Mouse (Mus musculus) kidney, embryonic 16.5 days (tissue): Measurements from ENCODE around the gene Rbfox3. TPM values are rescaled to one million over a fixed set of nuclear protein-coding genes. Genes with fewer than 3 reads are reported as not detected.

ENCODE experiments used
- ATAC-seq: fragments of 200-750 bp; cut with Nextera tagmentation; 2 replicates; pipeline ENCODE4 v1.8.0; 2017; ENCODE audit warnings: moderate TSS enrichment; ENCODE audit not compliant: low FRiP score, low TSS enrichment
- H3K27ac ChIP-seq: fragments of 300-500 bp; sonication (generic); 2 replicates; pipeline ENCODE4 v1.5.1; 2014; ENCODE audit warnings: low read length
- H3K27me3 ChIP-seq: fragments of 300-500 bp; sonication (generic); 2 replicates; pipeline ENCODE4 v1.6.1; 2014; ENCODE audit warnings: low read length, control low read depth, mixed read lengths; ENCODE audit not compliant: insufficient read depth
- H3K36me3 ChIP-seq: fragments of 300-500 bp; sonication (generic); 2 replicates; pipeline ENCODE4 v1.6.1; 2014; ENCODE audit warnings: low read length, control low read depth, mixed read lengths; ENCODE audit not compliant: insufficient read depth
- H3K4me1 ChIP-seq: fragments of 300-500 bp; sonication (generic); 2 replicates; pipeline ENCODE4 v1.6.1; 2014; ENCODE audit warnings: low read length, control low read depth, mixed read lengths; ENCODE audit not compliant: insufficient read depth
- H3K4me2 ChIP-seq: fragments of 300-500 bp; sonication (generic); replicated peaks from 2 replicates; pipeline ENCODE4 v1.6.1; 2014; ENCODE audit warnings: low read depth, low read length
- H3K4me3 ChIP-seq: fragments of 300-500 bp; sonication (generic); 2 replicates; pipeline ENCODE4 v1.5.1; 2014; ENCODE audit warnings: mild to moderate bottlenecking, low read length
- H3K9ac ChIP-seq: fragments of 300-500 bp; sonication (generic); replicated peaks from 2 replicates; pipeline ENCODE4 v1.6.1; 2014; ENCODE audit warnings: low read length
- H3K9me3 ChIP-seq: fragments of 300-500 bp; sonication (generic); 2 replicates; pipeline ENCODE4 v1.6.1; 2016; ENCODE audit warnings: low read length, control low read depth
- WGBS: fragments of 180-500 bp; shearing (Covaris S2); extraction: QIAGEN DNeasy Blood & Tissue Kit; methylation state at CpG from one replicate; pipeline ENCODE4 v1.1.7; 2014; 5-methylcytosine and 5-hydroxymethylcytosine counted together
- polyA plus RNA-seq: library from polyadenylated mRNA; unstranded; fragments of >200 nt; fragmentation: Nextera tagmentation; extraction: Ambion mirVana; gene quantifications from 2 replicates; pipeline ENCODE4 v1.2.1, GENCODE M21; 2015

Gene Rbfox3
- polyA plus RNA-seq, 1 experiment from 2014 or later: 1.0 TPM

GRCm38 (mm10) chr11:118741262-118741661, 170.1 kb downstream of the Rbfox3 start:
- ATAC-seq: no peak

GRCm38 (mm10) chr11:118740001-118740400, 171.4 kb downstream of the Rbfox3 start:
- 18% methylated on average over 6 of the region's 6 CpGs for WGBS
- Histone ChIP-seq H3K36me3 (no peaks in the 10 kb centered on the region), H3K4me3 (no peak overlapping the region), H3K9me3 (no peaks in the 10 kb centered on the region), H3K9ac (no peak overlapping the region), H3K27me3 (peaks cover 34% of the 10 kb centered on the region), H3K27ac (no peak overlapping the region), H3K4me1 (peaks cover 8% of the 10 kb centered on the region; the same call in 1 of the 2 replicates), H3K4me2 (no peak overlapping the region)
- ATAC-seq: no peak

More at GRCm38 (mm10) chr11:118741262-118741661, 170.1 kb downstream of the Rbfox3 start:
- Histone ChIP-seq H3K27me3 (peaks cover 46% of the 10 kb centered on the region), H3K9me3 (no peaks in the 10 kb centered on the region), H3K4me1 (peaks cover 8% of the 10 kb centered on the region; the same call in 1 of the 2 replicates), H3K36me3 (no peaks in the 10 kb centered on the region), H3K4me2 (no peak overlapping the region), H3K9ac (no peak overlapping the region), H3K4me3 (no peak overlapping the region), H3K27ac (no peak overlapping the region)
- WGBS: 45% methylated on average over 6 of the region's 6 CpGs

GRCm38 (mm10) chr11:118738855-118739832, 172.3 kb downstream of the Rbfox3 start:
- peaks cover 32% of the 10 kb centered on the region for H3K27me3 ChIP-seq
- ATAC-seq: no peak
- H3K36me3 ChIP-seq: no peaks in the 10 kb centered on the region
- H3K9ac ChIP-seq: no peak overlapping the region
- H3K4me2 ChIP-seq: 0 out of 2 replicates have a peak overlapping the region, but pooled peaks have one; percentile 8
- H3K27ac ChIP-seq: no peak overlapping the region
- H3K4me3 ChIP-seq: no peak overlapping the region
- H3K4me1 ChIP-seq: no peaks in the 10 kb centered on the region
- no peaks in the 10 kb centered on the region for H3K9me3 ChIP-seq
- 9% methylated on average over 23 of the region's 23 CpGs for WGBS

GRCm38 (mm10) chr11:118738323-118738722, 173.1 kb downstream of the Rbfox3 start:
- Histone ChIP-seq H3K27ac (no peak overlapping the region), H3K4me3 (no peak overlapping the region), H3K27me3 (peaks cover 24% of the 10 kb centered on the region), H3K9ac (no peak overlapping the region), H3K36me3 (no peaks in the 10 kb centered on the region), H3K9me3 (no peaks in the 10 kb centered on the region), H3K4me2 (no peak overlapping the region), H3K4me1 (no peaks in the 10 kb centered on the region)
- ATAC-seq: no peak
- WGBS: 33% methylated on average over 7 of the region's 7 CpGs

GRCm38 (mm10) chr11:118737821-118738220, 173.6 kb downstream of the Rbfox3 start:
- ATAC-seq: no peak
- H3K36me3 ChIP-seq: no peaks in the 10 kb centered on the region
- no peaks in the 10 kb centered on the region for H3K9me3 ChIP-seq
- no peaks in the 10 kb centered on the region for H3K4me1 ChIP-seq
- no peak overlapping the region for H3K4me3 ChIP-seq
- no peak overlapping the region for H3K4me2 ChIP-seq
- 42% methylated on average over 3 of the region's 3 CpGs for WGBS
- H3K27ac ChIP-seq: no peak overlapping the region
- H3K9ac ChIP-seq: no peak overlapping the region
- peaks cover 20% of the 10 kb centered on the region for H3K27me3 ChIP-seq

- no peak overlapping the region for H3K4me3 ChIP-seq
- WGBS: 77% methylated on average over 4 of the region's 4 CpGs
- H3K27me3 ChIP-seq: peaks cover 17% of the 10 kb centered on the region
- no peaks in the 10 kb centered on the region for H3K36me3 ChIP-seq
- ATAC-seq: no peak
- H3K9me3 ChIP-seq: no peaks in the 10 kb centered on the region
- H3K27ac ChIP-seq: no peak overlapping the region
- no peak overlapping the region for H3K9ac ChIP-seq
- H3K4me1 ChIP-seq: no peaks in the 10 kb centered on the region
- no peak overlapping the region for H3K4me2 ChIP-seq
These were observed 174.4 kb downstream of the Rbfox3 start for GRCm38 (mm10) chr11:118736993-118737392.

- H3K4me1 ChIP-seq: 0 out of 2 replicates have a peak, but pooled peaks cover 3% of the 10 kb centered on the region
- no peak for ATAC-seq
- H3K9me3 ChIP-seq: no peaks in the 10 kb centered on the region
- H3K27me3 ChIP-seq: no peaks in the 10 kb centered on the region
- no peak overlapping the region for H3K27ac ChIP-seq
- 79% methylated on average over 5 of the region's 5 CpGs for WGBS
- no peaks in the 10 kb centered on the region for H3K36me3 ChIP-seq
- no peak overlapping the region for H3K4me2 ChIP-seq
- no peak overlapping the region for H3K9ac ChIP-seq
- no peak overlapping the region for H3K4me3 ChIP-seq
These were observed 179.7 kb downstream of the Rbfox3 start for GRCm38 (mm10) chr11:118731655-118732054.

- no peak; the same call in 1 of the 2 replicates for ATAC-seq
These were observed 182.0 kb downstream of the Rbfox3 start for GRCm38 (mm10) chr11:118729373-118729772.

GRCm38 (mm10) chr11:118728797-118729196, 182.6 kb downstream of the Rbfox3 start:
- H3K27me3 ChIP-seq: no peaks in the 10 kb centered on the region
- no peak overlapping the region for H3K9ac ChIP-seq
- no peak for ATAC-seq
- H3K4me3 ChIP-seq: no peak overlapping the region
- no peaks in the 10 kb centered on the region for H3K9me3 ChIP-seq
- WGBS: 77% methylated on average over 12 of the region's 12 CpGs
- 0 out of 2 replicates have a peak, but pooled peaks cover 3% of the 10 kb centered on the region for H3K4me1 ChIP-seq
- H3K27ac ChIP-seq: no peak overlapping the region
- H3K36me3 ChIP-seq: no peaks in the 10 kb centered on the region
- no peak overlapping the region for H3K4me2 ChIP-seq

More at GRCm38 (mm10) chr11:118729373-118729772, 182.0 kb downstream of the Rbfox3 start:
- no peaks in the 10 kb centered on the region for H3K9me3 ChIP-seq
- H3K27me3 ChIP-seq: no peaks in the 10 kb centered on the region
- no peak overlapping the region for H3K9ac ChIP-seq
- H3K27ac ChIP-seq: no peak overlapping the region
- H3K4me1 ChIP-seq: 0 out of 2 replicates have a peak, but pooled peaks cover 3% of the 10 kb centered on the region
- no peak overlapping the region for H3K4me2 ChIP-seq
- H3K36me3 ChIP-seq: no peaks in the 10 kb centered on the region
- H3K4me3 ChIP-seq: no peak overlapping the region
- WGBS: 38% methylated on average over 8 of the region's 8 CpGs

GRCm38 (mm10) chr11:118728083-118728551, 183.3 kb downstream of the Rbfox3 start:
- Histone ChIP-seq H3K9ac (no peak overlapping the region), H3K36me3 (no peaks in the 10 kb centered on the region), H3K9me3 (no peaks in the 10 kb centered on the region), H3K27ac (no peak overlapping the region), H3K27me3 (no peaks in the 10 kb centered on the region), H3K4me1 (0 out of 2 replicates have a peak, but pooled peaks cover 3% of the 10 kb centered on the region), H3K4me2 (no peak overlapping the region), H3K4me3 (no peak overlapping the region)
- ATAC-seq: no peak
- WGBS: 21% methylated on average over 8 of the region's 8 CpGs
